Mouse (Mus musculus) left cerebral cortex, adult 11 months (tissue): Measurements from ENCODE around the gene Trim75.
"Not testable (repeated sequence)": the region's sequence is repeated elsewhere in the genome, so short reads cannot be mapped to it uniquely, and the experiment has no call there.

ENCODE experiments used
- DNase-seq: peaks from one replicate; pipeline ENCODE4 v3.0.0; 2022; ENCODE audit warnings: low spot score

Gene Trim75

GRCm38 (mm10) chr8:64987731-64988130, at the start of gene Trim75:
TSS of gene Trim75 (minus strand) at chr8:64987831.
- no peak for DNase-seq

- DNase-seq: no peak
Observed at GRCm38 (mm10) chr8:65037117-65037533, 49.5 kb upstream of the Trim75 start, which contains the start of gene Apela. TSS of gene Apela (minus strand) at chr8:65037336.

- DNase-seq: no peak
Observed at GRCm38 (mm10) chr8:65034136-65034535, 46.5 kb upstream of the Trim75 start.

GRCm38 (mm10) chr8:65033056-65033455, 45.4 kb upstream of the Trim75 start:
- no peak for DNase-seq

- DNase-seq: no peak
Observed at GRCm38 (mm10) chr8:65032107-65032506, 44.5 kb upstream of the Trim75 start.

GRCm38 (mm10) chr8:65030735-65031485, 43.3 kb upstream of the Trim75 start:
- DNase-seq: no peak

- no peak for DNase-seq
Observed at GRCm38 (mm10) chr8:65029776-65030175, 42.1 kb upstream of the Trim75 start.

- no peak for DNase-seq
Observed at GRCm38 (mm10) chr8:65028959-65029686, 41.5 kb upstream of the Trim75 start.

- peak; percentile 42 for DNase-seq
Observed at GRCm38 (mm10) chr8:65022485-65022884, 34.9 kb upstream of the Trim75 start.

- DNase-seq: no peak
Observed at GRCm38 (mm10) chr8:65018423-65018822, 30.8 kb upstream of the Trim75 start, which contains the start of the genes Trim61 and Trim60. TSS of gene Trim61 (minus strand) at chr8:65018523. TSS of gene Trim60 (minus strand) at chr8:65018584.

- DNase-seq: not testable (repeated sequence)
Observed at GRCm38 (mm10) chr8:65007616-65008015, 20.0 kb upstream of the Trim75 start.

- no peak for DNase-seq
Observed at GRCm38 (mm10) chr8:64998806-64999365, 11.3 kb upstream of the Trim75 start.

GRCm38 (mm10) chr8:64983150-64983897, 4.3 kb downstream of the Trim75 start:
- no peak for DNase-seq

- no peak for DNase-seq
Observed at GRCm38 (mm10) chr8:64962836-64963235, 24.8 kb downstream of the Trim75 start.

- no peak for DNase-seq
Observed at GRCm38 (mm10) chr8:64959025-64959424, 28.6 kb downstream of the Trim75 start.

- DNase-seq: no peak
Observed at GRCm38 (mm10) chr8:64952101-64952500, 35.5 kb downstream of the Trim75 start.

- DNase-seq: no peak
Observed at GRCm38 (mm10) chr8:64948371-64948770, 39.3 kb downstream of the Trim75 start.

- no peak for DNase-seq
Observed at GRCm38 (mm10) chr8:64947698-64948034, 40.0 kb downstream of the Trim75 start.

- DNase-seq: peak; percentile 91
Observed at GRCm38 (mm10) chr8:64946820-64947697, 40.6 kb downstream of the Trim75 start, which contains the start of gene Tmem192. TSS of gene Tmem192 (plus strand) at chr8:64947185.

GRCm38 (mm10) chr8:64946441-64946819, 41.2 kb downstream of the Trim75 start:
- no peak for DNase-seq

GRCm38 (mm10) chr8:64945606-64946005, 42.0 kb downstream of the Trim75 start:
- no peak for DNase-seq
